Mouse (Mus musculus) bone marrow, adult 2 months (tissue): ENCODE results near the gene Ccl5. TPM values are rescaled to one million over a fixed set of nuclear protein-coding genes. Genes with fewer than 3 reads are reported as not detected.

Experiments used
- H3K27ac ChIP-seq: fragments of 200-500 bp; 2 replicates; pipeline ENCODE4 v1.5.1; 2012; ENCODE audit warnings: low read depth, mild to moderate bottlenecking, control low read depth, inconsistent platforms, low read length; ENCODE audit not compliant: control insufficient read depth, poor library complexity, insufficient read depth
- H3K4me1 ChIP-seq: fragments of 200-500 bp; 2 replicates; pipeline ENCODE4 v1.6.1; 2011; ENCODE audit warnings: low read length; ENCODE audit not compliant: control insufficient read depth, insufficient read depth
- H3K4me3 ChIP-seq: fragments of 200-500 bp; replicated peaks from 2 replicates; pipeline ENCODE3; 2011; ENCODE audit warnings: mild to moderate bottlenecking, low read depth, low read length, control low read depth; ENCODE audit not compliant: control insufficient read depth
- CTCF ChIP-seq: fragments of 200-500 bp; IDR thresholded peaks from 2 replicates; pipeline ENCODE4 v1.5.1; 2011; ENCODE audit warnings: low read length, control low read depth; ENCODE audit not compliant: control insufficient read depth, insufficient read depth
- POLR2A ChIP-seq: fragments of 200-500 bp; IDR thresholded peaks from 2 replicates; pipeline ENCODE4 v1.6.1; 2011; ENCODE audit warnings: low read depth, mild to moderate bottlenecking, control low read depth, low read length, borderline replicate concordance; ENCODE audit not compliant: control insufficient read depth
- WGBS: fragments of 180-500 bp; shearing (Covaris S2); methylation state at CpG from one replicate; pipeline ENCODE4 v1.1.7; 2018; 5-methylcytosine and 5-hydroxymethylcytosine counted together
- polyA plus RNA-seq: library from polyadenylated mRNA; stranded (reverse); fragments of >200 nt; gene quantifications from 2 replicates; pipeline ENCODE4 v1.2.4, GENCODE M21; 2011; ENCODE audit warnings: low replicate concordance; ENCODE audit not compliant: missing spikeins, insufficient read depth, insufficient read length

The Ccl5 gene
- polyA plus RNA-seq, 1 experiment = 22.7 TPM

GRCm38 (mm10) chr11:83534609-83535423 is 4.5 kb upstream of the Ccl5 start:
- Histone ChIP-seq H3K4me1 (peaks cover 10% of the 10 kb centered on the region), H3K27ac (no peak overlapping the region), H3K4me3 (peak overlapping the region; percentile 12)
- WGBS = 34% methylated on average over 13 of the region's 13 CpGs
- no peak for TF ChIP-seq POLR2A
- no peak for TF ChIP-seq CTCF

- Histone ChIP-seq H3K4me3 (no peak overlapping the region), H3K27ac (no peak overlapping the region), H3K4me1 (peaks cover 10% of the 10 kb centered on the region)
- WGBS = 47% methylated on average over 8 of the region's 8 CpGs
- TF ChIP-seq CTCF (no peak), POLR2A (no peak)
Observed at GRCm38 (mm10) chr11:83534143-83534542, 3.8 kb upstream of the Ccl5 start.

- WGBS = 74% methylated on average over 1 of the region's 1 CpGs
- H3K4me1 ChIP-seq = peaks cover 10% of the 10 kb centered on the region
- TF ChIP-seq POLR2A (no peak), CTCF (no peak)
Observed at GRCm38 (mm10) chr11:83533192-83533591, 2.9 kb upstream of the Ccl5 start.

GRCm38 (mm10) chr11:83529024-83529423 is 1.3 kb downstream of the Ccl5 start:
- TF ChIP-seq POLR2A (no peak), CTCF (no peak)
- Histone ChIP-seq H3K27ac (no peak overlapping the region), H3K4me3 (no peak overlapping the region), H3K4me1 (peaks cover 2% of the 10 kb centered on the region)
- WGBS = 82% methylated on average over 12 of the region's 12 CpGs

More at GRCm38 (mm10) chr11:83533192-83533591, 2.9 kb upstream of the Ccl5 start:
- H3K4me3 ChIP-seq = no peak overlapping the region
- H3K27ac ChIP-seq = no peak overlapping the region

- Histone ChIP-seq H3K4me3 (no peak within 1 kb of the TSS), H3K27ac (no peak within 1 kb of the TSS), H3K4me1 (no peaks in the 10 kb centered on the region; the same call in 1 of the 2 replicates)
- WGBS = 84% methylated on average over 3 of the region's 3 CpGs
- no peak for TF ChIP-seq CTCF
Observed at GRCm38 (mm10) chr11:83522075-83522474, 8.2 kb downstream of the Ccl5 start, which contains the start of gene Heatr9. Heatr9 (minus strand) TSS chr11:83522175.

GRCm38 (mm10) chr11:83518371-83518770 is 11.9 kb downstream of the Ccl5 start:
- Histone ChIP-seq H3K4me3 (no peak overlapping the region), H3K27ac (no peak overlapping the region), H3K4me1 (no peaks in the 10 kb centered on the region; the same call in 1 of the 2 replicates)
- WGBS = 71% methylated on average over 6 of the region's 6 CpGs
- TF ChIP-seq CTCF (no peak), POLR2A (no peak)

- Histone ChIP-seq H3K4me1 (no peaks in the 10 kb centered on the region; the same call in 1 of the 2 replicates), H3K27ac (no peak overlapping the region), H3K4me3 (no peak overlapping the region)
- TF ChIP-seq CTCF = no peak
- no peak for TF ChIP-seq POLR2A
Observed at GRCm38 (mm10) chr11:83517153-83517552, 13.2 kb downstream of the Ccl5 start.

GRCm38 (mm10) chr11:83509521-83509920 is 20.8 kb downstream of the Ccl5 start:
- Histone ChIP-seq H3K4me1 (no peaks in the 10 kb centered on the region), H3K27ac (no peak overlapping the region), H3K4me3 (no peak overlapping the region)
- TF ChIP-seq POLR2A (no peak), CTCF (no peak)

GRCm38 (mm10) chr11:83504308-83504707 is 26.0 kb downstream of the Ccl5 start:
- no peak for TF ChIP-seq POLR2A
- TF ChIP-seq CTCF = no peak
- Histone ChIP-seq H3K4me1 (no peaks in the 10 kb centered on the region), H3K27ac (no peak overlapping the region), H3K4me3 (no peak overlapping the region)
- 91% methylated on average over 5 of the region's 5 CpGs for WGBS
